Mouse (Mus musculus): ENCODE results near the gene Mcl1. TPM values are rescaled to one million over a fixed set of nuclear protein-coding genes. Genes with fewer than 3 reads are reported as not detected.

Mcl1 gene
- total RNA-seq, 1 experiment from 2014 or later = 159 TPM

DNA sequence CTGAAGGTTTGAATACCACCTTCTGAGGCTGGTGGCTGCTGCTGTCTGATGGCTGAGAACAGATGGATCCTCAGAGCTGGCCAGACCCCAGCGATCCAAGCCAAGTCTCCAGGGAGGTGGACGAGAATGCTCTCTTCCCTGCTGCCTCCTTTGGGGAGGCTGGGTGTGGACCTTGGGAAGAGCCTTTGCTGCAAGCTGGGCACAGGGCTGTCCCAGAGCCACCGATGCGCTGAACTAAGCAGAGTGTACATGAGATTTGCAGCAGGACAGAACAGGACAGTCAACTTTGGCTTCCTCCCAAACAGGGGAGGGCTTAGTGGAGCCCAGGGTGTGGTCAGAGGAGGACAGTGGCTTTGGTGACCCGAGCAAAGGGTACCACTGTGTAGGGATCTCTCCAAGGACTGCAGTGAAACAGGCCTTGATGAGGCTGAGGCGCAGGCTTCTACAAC lies 41.7 kb downstream of the Mcl1 start:
- no peak for ATAC-seq (replicated peaks; ENCODE audit: low read depth, poor library complexity, severe bottlenecking)

DNA sequence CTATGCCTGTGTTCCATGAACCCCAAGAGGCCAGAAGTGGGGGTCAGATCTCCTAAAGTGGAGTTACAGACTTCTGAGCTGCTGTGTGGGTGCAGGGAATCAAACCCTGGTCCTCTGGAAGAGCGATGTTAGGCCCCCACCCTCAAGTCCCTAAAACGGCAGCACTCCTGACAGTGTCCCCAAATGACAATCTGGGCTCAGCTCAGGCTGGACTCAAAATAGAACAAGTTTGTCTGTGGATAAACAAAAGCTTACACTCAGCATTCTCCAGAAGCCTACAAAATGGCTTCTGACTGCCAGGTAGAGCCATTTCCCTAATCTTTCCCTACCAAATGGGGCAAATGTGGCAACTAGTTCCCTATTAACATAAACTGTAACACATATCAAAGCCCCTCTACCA lies 42.5 kb downstream of the Mcl1 start:
- ATAC-seq (replicated peaks; ENCODE audit: low read depth, poor library complexity, severe bottlenecking) = no peak

DNA sequence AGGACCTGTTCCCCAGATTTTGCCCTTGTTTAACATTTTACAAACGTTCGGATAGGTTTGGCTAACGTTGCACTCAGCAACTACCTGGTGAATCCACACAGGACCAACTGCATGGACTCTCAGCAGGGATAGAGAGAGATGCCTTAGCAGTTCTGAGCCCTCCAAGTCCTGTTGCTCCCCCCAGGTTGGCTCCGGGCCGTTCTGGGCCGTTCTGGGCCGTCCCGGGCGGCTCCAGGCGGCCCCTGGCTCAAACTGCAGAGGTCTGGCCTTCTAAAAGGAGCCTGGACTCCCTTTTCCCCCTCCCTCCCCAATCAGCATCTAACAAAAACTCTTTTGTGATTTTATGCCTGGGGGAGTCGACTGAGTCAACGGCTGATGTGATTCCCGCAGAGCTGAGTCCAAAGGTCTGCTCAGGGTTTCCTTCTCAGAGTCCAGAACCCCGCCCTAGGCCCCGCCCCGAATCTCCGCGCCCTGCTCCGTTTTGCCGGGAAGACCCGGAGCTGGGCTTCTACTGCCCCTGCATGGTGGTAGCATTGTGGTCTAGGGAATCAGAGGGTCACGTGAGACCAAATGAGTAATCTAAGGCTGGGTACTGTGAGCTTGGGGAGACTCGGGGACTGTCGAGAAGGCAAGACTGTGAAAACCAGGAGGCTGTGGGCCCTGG lies 43.4 kb downstream of the Mcl1 start:
- peak; percentile 53 for ATAC-seq (replicated peaks; ENCODE audit: low read depth, poor library complexity, severe bottlenecking)

DNA sequence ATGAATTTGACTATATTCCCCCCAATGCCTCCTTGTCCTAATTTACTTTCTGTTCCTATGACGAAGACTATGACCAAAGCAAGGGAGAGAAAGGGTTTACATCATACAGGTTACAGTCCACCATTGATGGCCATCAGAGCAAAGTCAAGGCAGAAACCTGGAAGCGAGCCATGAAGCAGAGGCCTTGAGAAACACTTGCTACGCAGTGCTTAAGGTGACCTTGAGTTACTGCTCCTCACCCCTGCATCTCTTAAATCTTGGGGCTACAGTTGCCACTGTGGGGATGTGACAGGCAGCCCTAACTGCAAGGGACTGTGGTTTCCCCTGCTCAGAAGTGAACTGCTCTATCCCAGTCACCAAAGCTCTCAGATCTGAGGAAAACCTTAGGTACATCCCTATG lies 44.7 kb downstream of the Mcl1 start:
- no peak for ATAC-seq (replicated peaks; ENCODE audit: low read depth, poor library complexity, severe bottlenecking)

DNA sequence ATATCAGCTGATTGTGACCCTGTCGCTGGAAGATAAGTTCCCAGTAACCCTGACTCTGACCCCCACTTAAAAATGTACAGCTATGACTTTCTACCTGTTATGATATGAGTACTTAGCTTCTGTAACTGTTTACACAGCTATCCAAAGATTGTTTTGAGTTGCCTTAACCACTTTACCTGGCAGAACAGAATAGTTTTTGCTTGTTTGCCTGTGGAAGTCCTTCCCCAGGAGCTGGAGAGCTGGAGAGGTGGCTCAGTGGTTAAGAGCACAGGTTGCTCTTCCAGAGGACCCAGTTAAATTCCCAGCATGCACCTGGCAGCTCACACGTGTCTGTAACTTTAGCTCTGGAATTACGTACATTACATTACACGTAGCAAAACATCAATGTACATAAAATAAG lies 46.0 kb downstream of the Mcl1 start:
- ATAC-seq (replicated peaks; ENCODE audit: low read depth, poor library complexity, severe bottlenecking) = no peak

DNA sequence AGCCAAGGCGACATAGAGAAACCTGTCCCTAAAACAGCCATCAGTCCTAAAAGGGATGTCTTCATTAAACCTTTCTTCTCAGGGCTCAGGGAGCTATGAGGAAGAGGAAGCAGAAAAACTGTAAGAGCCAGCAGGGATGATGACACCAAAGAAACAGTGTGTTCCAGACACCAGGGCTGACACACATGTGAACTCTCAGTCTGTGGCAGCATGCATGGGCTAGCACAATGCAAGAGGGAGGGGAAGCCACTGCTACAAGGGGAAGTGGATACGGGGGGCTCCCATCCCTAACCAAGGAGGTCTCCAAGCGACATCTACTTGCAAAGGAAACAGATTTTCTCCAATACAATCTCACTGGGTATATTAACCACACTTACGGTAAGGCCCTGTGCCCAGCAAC lies 47.7 kb downstream of the Mcl1 start:
- ATAC-seq (replicated peaks; ENCODE audit: low read depth, poor library complexity, severe bottlenecking) = peak; percentile 73

DNA sequence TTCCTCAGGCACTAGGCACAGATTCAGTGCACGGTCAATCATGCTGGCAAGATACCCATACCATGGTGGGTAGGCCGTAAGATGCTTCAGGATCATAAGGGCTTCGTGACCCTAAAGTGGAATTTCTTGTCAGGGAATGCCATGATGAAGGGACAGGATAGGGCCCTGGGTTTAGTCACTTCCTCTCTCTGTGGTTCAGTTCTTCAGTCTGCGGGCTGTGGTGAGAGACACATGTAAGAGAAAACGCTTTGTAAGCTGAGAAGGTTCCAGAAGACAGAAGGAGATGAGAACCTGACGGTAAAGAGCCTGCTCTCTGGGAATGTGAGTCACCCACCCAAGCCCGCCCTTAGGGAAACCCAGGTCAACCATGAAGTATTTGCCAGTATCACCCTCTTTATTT lies 48.9 kb downstream of the Mcl1 start:
- peak; percentile 78 for ATAC-seq (replicated peaks; ENCODE audit: low read depth, poor library complexity, severe bottlenecking)

DNA sequence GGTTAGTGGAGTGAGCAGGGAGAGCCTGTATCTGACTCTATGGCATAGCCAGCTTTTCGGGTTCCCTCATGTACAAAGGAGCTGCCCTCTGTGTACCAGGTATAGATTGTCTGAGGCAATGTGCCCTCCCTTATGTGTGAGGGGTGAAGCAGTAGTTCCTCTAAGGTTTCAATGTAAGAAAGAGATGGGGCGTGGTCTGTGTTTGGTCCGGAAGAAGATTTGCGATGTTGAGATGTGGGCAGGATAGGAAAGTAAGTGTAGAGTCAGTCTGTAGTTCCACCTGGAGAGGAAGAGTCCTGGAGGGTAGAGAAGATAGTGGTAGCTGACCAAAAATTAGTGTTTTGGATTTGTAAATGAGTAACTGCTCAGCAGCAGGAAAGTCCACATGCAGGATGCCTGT lies 50.5 kb downstream of the Mcl1 start:
- no peak for ATAC-seq (replicated peaks; ENCODE audit: low read depth, poor library complexity, severe bottlenecking)

DNA sequence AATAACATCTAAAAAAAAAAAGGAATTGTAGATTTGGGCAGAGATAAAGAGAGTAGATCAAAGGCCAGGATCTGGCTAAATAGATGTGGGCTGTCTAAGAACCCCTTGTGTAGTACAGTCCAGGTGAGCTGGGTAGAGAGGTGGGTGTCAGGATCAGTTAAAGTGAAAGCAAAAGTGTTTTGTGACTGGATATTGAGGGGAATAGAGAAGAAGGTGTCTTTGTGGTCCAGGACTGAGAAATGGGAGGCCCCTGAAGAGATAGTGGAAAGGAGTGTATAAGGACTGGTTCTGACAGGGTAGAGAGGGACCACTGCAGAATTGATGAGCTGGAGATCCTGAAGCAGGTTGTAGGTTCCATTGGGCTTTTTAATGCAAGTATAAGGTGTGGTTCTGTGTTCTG lies 51.4 kb downstream of the Mcl1 start:
- no peak for ATAC-seq (replicated peaks; ENCODE audit: low read depth, poor library complexity, severe bottlenecking)

Other genes starting within 250 kb of the Mcl1 start
- 24.9 and 31.3 TPM in 2 replicates for gene Arnt, start 224.4 kb upstream of the Mcl1 start, total RNA-seq (2017)
- gene Ctsk, start 159.5 kb upstream of the Mcl1 start, total RNA-seq (2017) = not detected in 2 replicates
- 74.8 and 75.3 TPM in 2 replicates for gene Ctss, start 132.0 kb upstream of the Mcl1 start, total RNA-seq (2017)
- not detected in 2 replicates for gene Hormad1, start 99.1 kb upstream of the Mcl1 start, total RNA-seq (2017)
- 65.9 and 72.7 TPM in 2 replicates for gene Golph3l, start 69.9 kb upstream of the Mcl1 start, total RNA-seq (2017)
- gene Ensa, start 33.8 kb upstream of the Mcl1 start, total RNA-seq (2017) = 79.4 and 79.7 TPM in 2 replicates
- 0.37 TPM in 1 of 2 replicates, not detected in the other for gene Adamtsl4, start 29.1 kb downstream of the Mcl1 start, total RNA-seq (2017)
- not detected in 2 replicates for gene Ecm1, start 80.8 kb downstream of the Mcl1 start, total RNA-seq (2017)
- 44.5 and 45.6 TPM in 2 replicates for gene Tars2, start 101.4 kb downstream of the Mcl1 start, total RNA-seq (2017)
- gene Rprd2, start 160.1 kb downstream of the Mcl1 start, total RNA-seq (2017) = 26.5 and 27.2 TPM in 2 replicates
- 41.0 and 63.6 TPM in 2 replicates for gene Prpf3, start 197.1 kb downstream of the Mcl1 start, total RNA-seq (2017)
- gene Mrps21, start 212.7 kb downstream of the Mcl1 start, total RNA-seq (2017) = 315 and 391 TPM in 2 replicates
- gene Ciart, start 223.5 kb downstream of the Mcl1 start, total RNA-seq (2017) = 14.6 and 18.5 TPM in 2 replicates
- gene BC028528, start 233.2 kb downstream of the Mcl1 start, total RNA-seq (2017) = 43.4 and 62.9 TPM in 2 replicates
- gene Aph1a, start 235.2 kb downstream of the Mcl1 start, total RNA-seq (2017) = 32.3 and 40.9 TPM in 2 replicates
- not detected in 2 replicates for gene Car14, start 245.9 kb downstream of the Mcl1 start, total RNA-seq (2017)

All from common myeloid progenitor, adult 5-6 weeks (primary cell).